Mouse (Mus musculus): Measurements from ENCODE around the gene Plekhm3. TPM values are rescaled to one million over a fixed set of nuclear protein-coding genes. Genes with fewer than 3 reads are reported as not detected.

Gene Plekhm3
- total RNA-seq, 2 experiments from 2014 or later: 40.4 to 41.8 TPM

DNA sequence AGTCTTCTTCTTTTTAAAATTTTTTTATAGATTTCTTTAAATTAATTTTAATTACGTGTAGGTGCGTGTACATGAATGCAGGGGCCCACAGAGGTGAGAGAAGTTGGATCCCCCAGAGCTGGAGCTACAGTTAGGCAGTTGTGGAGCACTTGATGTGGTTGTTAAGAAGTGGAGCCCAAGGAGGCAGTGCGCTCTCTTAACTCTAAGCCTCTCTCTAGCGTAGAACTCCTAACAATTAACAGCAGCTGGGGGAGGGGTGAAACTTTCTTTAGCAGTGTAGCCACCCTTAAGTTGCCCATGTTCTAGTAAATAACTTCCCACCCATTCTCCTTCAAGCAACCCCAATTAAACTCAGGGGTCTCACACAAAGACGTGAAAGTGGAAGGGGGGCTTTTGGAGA lies 84.7 kb downstream of the Plekhm3 start:
- no peak for DNase-seq (ENCODE audit: extremely low spot score in 1 of 2, low spot score in 2 of 2)
- no peak for TF ChIP-seq CTCF (IDR thresholded peaks at IDR 0.05)
- intact Hi-C loops (cut with DNase I): no loop called here
- H3K4me3 ChIP-seq: no peak overlapping the region
- no peak overlapping the region for H3K27ac ChIP-seq

- Histone ChIP-seq H3K4me3 (no peak overlapping the region), H3K27ac (no peak overlapping the region)
- TF ChIP-seq CTCF (IDR thresholded peaks at IDR 0.05): no peak
- DNase-seq (ENCODE audit: extremely low spot score in 1 of 2, low spot score in 2 of 2): no peak
- intact Hi-C loops (cut with DNase I): no loop called here
Measured at GRCm38 (mm10) chr1:64867684-64868083, 88.9 kb downstream of the Plekhm3 start.

- intact Hi-C loops (cut with DNase I): no loop called here
- no peak overlapping the region for H3K4me3 ChIP-seq
- no peak for DNase-seq (ENCODE audit: extremely low spot score in 1 of 2, low spot score in 2 of 2)
- H3K27ac ChIP-seq: no peak overlapping the region
- no peak for TF ChIP-seq CTCF (IDR thresholded peaks at IDR 0.05)
Measured at GRCm38 (mm10) chr1:64866140-64866539, 90.5 kb downstream of the Plekhm3 start.

- TF ChIP-seq CTCF (IDR thresholded peaks at IDR 0.05): no peak
- Histone ChIP-seq H3K27ac (no peak overlapping the region), H3K4me3 (no peak overlapping the region)
- DNase-seq (ENCODE audit: extremely low spot score in 1 of 2, low spot score in 2 of 2): no peak
- intact Hi-C loops (cut with DNase I): no loop called here
Measured at GRCm38 (mm10) chr1:64860235-64860920, 96.2 kb downstream of the Plekhm3 start.

- intact Hi-C loops (cut with DNase I): no loop called here
- no peak for DNase-seq (ENCODE audit: extremely low spot score in 1 of 2, low spot score in 2 of 2)
- H3K4me3 ChIP-seq: no peak overlapping the region
- no peak overlapping the region for H3K27ac ChIP-seq
- TF ChIP-seq CTCF (IDR thresholded peaks at IDR 0.05): no peak
Measured at GRCm38 (mm10) chr1:64859826-64860225, 96.8 kb downstream of the Plekhm3 start.

DNA sequence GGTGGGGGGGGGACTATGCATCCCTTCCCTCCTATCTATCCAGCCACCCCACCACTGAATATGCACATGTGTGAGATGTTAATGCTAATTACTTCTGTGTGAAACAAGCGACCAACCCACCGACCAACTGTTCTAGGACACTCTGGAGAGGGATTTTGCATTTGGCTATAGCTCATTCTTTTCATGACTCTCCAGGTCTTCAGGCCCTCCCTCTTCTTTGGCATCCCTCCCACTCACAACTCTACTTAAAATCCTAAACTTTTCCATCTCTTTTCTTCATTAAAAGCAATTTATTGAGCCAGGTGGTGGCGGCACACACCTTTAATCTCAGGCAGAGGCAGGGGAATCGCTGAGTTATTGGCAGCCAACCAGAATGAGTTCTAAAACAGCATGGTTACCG lies 101.8 kb downstream of the Plekhm3 start:
- Histone ChIP-seq H3K27ac (no peak overlapping the region), H3K4me3 (no peak overlapping the region)
- TF ChIP-seq CTCF (IDR thresholded peaks at IDR 0.05): no peak
- no peak for DNase-seq (ENCODE audit: extremely low spot score in 1 of 2, low spot score in 2 of 2)
- intact Hi-C loops (cut with DNase I): loop anchor here (5.0 kb wide), 1 partner anchor 62 kb away; no protein-coding TSS in a partner anchor

DNA sequence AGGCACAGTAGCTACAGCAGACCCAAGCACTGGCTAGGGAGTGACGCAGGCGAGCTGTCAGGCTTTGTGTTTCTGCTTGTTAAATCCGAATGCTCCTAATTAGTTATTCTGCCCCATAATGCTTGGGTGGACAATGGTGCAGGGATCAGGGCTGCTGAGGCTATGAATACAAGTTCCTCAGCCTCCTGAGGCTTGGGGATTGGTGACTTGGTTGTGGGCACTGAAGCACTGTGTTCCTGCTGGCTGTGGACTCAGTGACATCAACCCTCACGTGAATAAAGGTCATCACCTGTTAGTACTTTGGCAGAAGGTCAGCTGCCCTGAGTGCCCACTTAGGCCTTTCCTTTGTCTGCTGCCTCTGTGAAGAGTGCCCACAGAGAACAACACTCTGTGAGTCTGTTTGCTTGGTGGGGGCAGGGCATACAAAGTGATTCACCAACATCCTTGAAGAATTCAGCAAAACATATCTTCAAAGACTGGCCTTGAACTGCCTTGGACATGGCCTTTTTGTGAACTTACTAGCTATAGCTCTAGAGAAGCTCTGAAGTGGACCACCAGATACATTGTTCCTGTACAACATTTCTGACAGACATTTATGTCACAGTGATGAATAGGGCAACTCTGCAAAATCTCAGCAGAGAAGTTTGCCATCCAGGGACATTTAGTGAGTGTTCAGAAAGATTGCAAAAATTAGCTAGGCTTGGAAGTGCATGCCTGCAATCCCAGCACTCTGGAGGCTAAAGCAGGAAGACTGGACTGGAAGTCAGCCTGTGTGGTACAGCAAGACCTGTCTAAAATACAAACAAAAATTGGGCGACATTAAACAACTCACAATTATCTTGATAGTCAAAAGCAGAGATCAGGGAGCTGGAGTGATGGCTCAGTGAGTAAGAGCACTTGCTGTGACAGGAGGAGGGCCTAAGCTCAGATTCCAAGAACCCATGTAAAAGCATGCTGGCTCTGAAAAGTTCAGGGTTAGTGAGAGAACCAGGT lies 102.6 kb downstream of the Plekhm3 start:
- peak in 1 of 2 experiments; percentile 16 for DNase-seq (ENCODE audit: extremely low spot score in 1 of 2, low spot score in 2 of 2)
- TF ChIP-seq CTCF (IDR thresholded peaks at IDR 0.05): no peak
- peak overlapping the region; percentile 15; the same call in 1 of the 2 replicates for H3K27ac ChIP-seq
- intact Hi-C loops (cut with DNase I): loop anchor here (5.0 kb wide), 1 partner anchor 63 kb away; no protein-coding TSS in a partner anchor
- no peak overlapping the region for H3K4me3 ChIP-seq

DNA sequence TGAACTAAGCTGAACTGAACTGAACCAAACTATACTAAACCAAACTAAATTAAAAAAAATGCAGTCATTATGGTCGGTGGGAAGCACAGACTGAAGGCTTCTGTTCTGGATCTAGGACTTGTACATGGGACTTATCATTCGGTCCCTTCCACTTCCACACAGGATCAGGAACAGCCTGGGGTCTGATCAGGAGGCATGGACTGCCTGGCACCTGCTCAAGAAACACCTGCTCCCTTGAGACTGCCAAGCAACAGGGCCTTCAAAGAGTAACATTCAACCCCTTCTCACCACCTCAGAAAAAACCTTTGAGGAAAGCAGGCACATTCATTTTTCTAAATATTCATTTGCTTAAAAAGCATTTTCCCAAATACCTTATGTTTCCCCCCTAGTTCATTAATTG lies 103.4 kb downstream of the Plekhm3 start:
- TF ChIP-seq CTCF (IDR thresholded peaks at IDR 0.05): no peak
- no peak overlapping the region for H3K27ac ChIP-seq
- no peak overlapping the region for H3K4me3 ChIP-seq
- DNase-seq (ENCODE audit: extremely low spot score in 1 of 2, low spot score in 2 of 2): no peak
- intact Hi-C loops (cut with DNase I): loop anchor here (5.0 kb wide), 1 partner anchor 64 kb away; no protein-coding TSS in a partner anchor

DNA sequence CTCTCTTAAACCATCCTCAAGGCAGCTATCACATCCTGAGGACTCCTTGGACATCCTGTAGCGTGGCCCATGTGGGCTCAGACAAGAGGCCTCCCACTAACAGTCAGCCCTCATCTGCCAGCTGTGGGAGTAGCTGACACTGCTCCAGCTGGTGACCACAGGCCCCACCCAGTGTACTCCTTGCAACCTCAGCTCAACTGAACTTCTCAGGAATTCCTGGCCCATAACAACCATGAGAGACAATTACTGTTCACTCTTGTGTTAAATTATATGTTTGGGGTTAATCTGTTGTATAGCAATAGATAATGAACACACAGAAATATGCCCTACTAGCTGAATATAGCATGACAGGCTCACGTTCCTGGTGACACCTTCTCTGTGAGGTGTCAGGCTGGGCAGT lies 104.4 kb downstream of the Plekhm3 start:
- H3K27ac ChIP-seq: no peak overlapping the region
- no peak overlapping the region for H3K4me3 ChIP-seq
- intact Hi-C loops (cut with DNase I): loop anchor here (5.0 kb wide), 1 partner anchor 65 kb away; no protein-coding TSS in a partner anchor
- no peak for TF ChIP-seq CTCF (IDR thresholded peaks at IDR 0.05)
- no peak for DNase-seq (ENCODE audit: extremely low spot score in 1 of 2, low spot score in 2 of 2)

DNA sequence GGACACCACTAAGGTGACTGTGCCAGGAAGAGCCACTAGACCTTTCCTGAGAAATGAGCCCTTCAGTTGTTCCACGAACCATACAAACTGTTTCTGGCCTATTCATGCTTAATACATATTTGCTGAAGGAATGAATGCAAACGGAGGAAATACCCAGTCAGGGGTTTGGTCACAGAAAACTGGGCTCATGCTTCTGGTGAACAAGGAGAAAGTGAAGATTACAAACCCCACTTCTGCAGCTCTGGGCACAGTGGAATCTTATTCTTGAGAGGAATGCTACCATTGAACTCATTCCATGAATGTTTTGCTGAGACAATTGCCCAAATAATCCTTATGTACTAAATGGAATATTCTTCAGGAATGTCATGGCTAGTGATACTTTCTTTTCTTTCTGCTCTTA lies 106.3 kb downstream of the Plekhm3 start:
- intact Hi-C loops (cut with DNase I): loop anchor here (5.0 kb wide), 1 partner anchor 67 kb away; no protein-coding TSS in a partner anchor
- DNase-seq (ENCODE audit: extremely low spot score in 1 of 2, low spot score in 2 of 2): no peak
- no peak overlapping the region for H3K27ac ChIP-seq
- TF ChIP-seq CTCF (IDR thresholded peaks at IDR 0.05): no peak
- no peak overlapping the region for H3K4me3 ChIP-seq

DNA sequence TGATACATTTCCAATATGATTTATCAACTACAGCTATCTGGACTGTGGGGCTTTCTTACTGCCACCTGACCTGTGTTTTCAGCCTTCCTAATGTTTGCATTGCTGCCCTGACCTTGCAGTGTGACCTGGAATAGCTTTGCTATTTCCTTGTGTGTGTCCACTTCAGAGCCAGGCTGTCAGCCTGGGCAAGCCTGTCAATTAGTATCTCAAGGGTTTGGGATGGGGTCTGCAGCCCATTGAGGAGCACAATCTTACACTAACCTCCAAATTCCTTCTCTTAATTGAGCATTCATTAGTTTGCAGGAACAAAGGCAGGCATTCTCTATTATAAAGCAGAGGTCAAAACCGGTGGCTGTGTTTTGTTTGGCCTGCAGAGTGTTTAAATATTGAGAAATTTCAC lies 107.6 kb downstream of the Plekhm3 start:
- DNase-seq (ENCODE audit: extremely low spot score in 1 of 2, low spot score in 2 of 2): no peak
- TF ChIP-seq CTCF (IDR thresholded peaks at IDR 0.05): no peak
- H3K27ac ChIP-seq: no peak overlapping the region
- H3K4me3 ChIP-seq: no peak overlapping the region
- intact Hi-C loops (cut with DNase I): no loop called here

GRCm38 (mm10) chr1:64848081-64848480 lies 108.5 kb downstream of the Plekhm3 start:
- TF ChIP-seq CTCF (IDR thresholded peaks at IDR 0.05): no peak
- DNase-seq (ENCODE audit: extremely low spot score in 1 of 2, low spot score in 2 of 2): no peak
- Histone ChIP-seq H3K27ac (no peak overlapping the region), H3K4me3 (no peak overlapping the region)
- intact Hi-C loops (cut with DNase I): no loop called here
